Mouse (Mus musculus) intestine, embryonic 16.5 days (tissue): ENCODE measurements around the gene Rerg. TPM values are rescaled to one million over a fixed set of nuclear protein-coding genes. Genes with fewer than 3 reads are reported as not detected.
A peak's percentile ranks its signal among the peaks of the same experiment; 100 is the strongest.

ENCODE experiments used
- ATAC-seq: fragments of 200-750 bp; cut with Nextera tagmentation; 2 replicates; pipeline ENCODE4 v1.8.0; 2017; ENCODE audit warnings: moderate TSS enrichment, moderate library complexity
- H3K27ac ChIP-seq: fragments of 300-500 bp; sonication (generic); 2 replicates; pipeline ENCODE4 v1.5.1; 2014; ENCODE audit warnings: mild to moderate bottlenecking, low read length
- H3K27me3 ChIP-seq: fragments of 300-500 bp; sonication (generic); replicated peaks from 2 replicates; pipeline ENCODE4 v1.6.1; 2014; ENCODE audit warnings: low read length, control low read depth, mixed read lengths; ENCODE audit not compliant: control insufficient read depth, insufficient read depth
- H3K36me3 ChIP-seq: fragments of 300-500 bp; sonication (generic); 2 replicates; pipeline ENCODE4 v1.6.1; 2014; ENCODE audit warnings: low read length, control low read depth; ENCODE audit not compliant: control insufficient read depth, insufficient read depth
- H3K4me1 ChIP-seq: fragments of 300-500 bp; sonication (generic); 2 replicates; pipeline ENCODE4 v1.6.1; 2014; ENCODE audit warnings: low read length, control low read depth, mixed read lengths; ENCODE audit not compliant: control insufficient read depth, insufficient read depth
- H3K4me2 ChIP-seq: fragments of 300-500 bp; sonication (generic); 2 replicates; pipeline ENCODE4 v1.6.1; 2014; ENCODE audit warnings: low read depth, low read length, control low read depth
- H3K4me3 ChIP-seq: fragments of 300-500 bp; sonication (generic); 2 replicates; pipeline ENCODE4 v1.5.1; 2014; ENCODE audit warnings: mild to moderate bottlenecking, low read length
- H3K9ac ChIP-seq: fragments of 300-500 bp; sonication (generic); 2 replicates; pipeline ENCODE4 v1.6.1; 2014; ENCODE audit warnings: low read depth, low read length
- H3K9me3 ChIP-seq: fragments of 300-500 bp; sonication (generic); 2 replicates; pipeline ENCODE4 v1.6.1; 2016; ENCODE audit warnings: low read length, control low read depth; ENCODE audit not compliant: control insufficient read depth
- WGBS: fragments of 180-500 bp; shearing (Covaris S2); extraction: QIAGEN DNeasy Blood & Tissue Kit; methylation state at CpG from one replicate; pipeline ENCODE4 v1.1.7; 2014; 5-methylcytosine and 5-hydroxymethylcytosine counted together
- polyA plus RNA-seq: library from polyadenylated mRNA; unstranded; fragments of >200 nt; fragmentation: Nextera tagmentation; extraction: Ambion mirVana; gene quantifications from 2 replicates; pipeline ENCODE4 v1.2.1, GENCODE M21; 2015

Rerg gene
- polyA plus RNA-seq, 1 experiment from 2014 or later, result 18.2 TPM

DNA sequence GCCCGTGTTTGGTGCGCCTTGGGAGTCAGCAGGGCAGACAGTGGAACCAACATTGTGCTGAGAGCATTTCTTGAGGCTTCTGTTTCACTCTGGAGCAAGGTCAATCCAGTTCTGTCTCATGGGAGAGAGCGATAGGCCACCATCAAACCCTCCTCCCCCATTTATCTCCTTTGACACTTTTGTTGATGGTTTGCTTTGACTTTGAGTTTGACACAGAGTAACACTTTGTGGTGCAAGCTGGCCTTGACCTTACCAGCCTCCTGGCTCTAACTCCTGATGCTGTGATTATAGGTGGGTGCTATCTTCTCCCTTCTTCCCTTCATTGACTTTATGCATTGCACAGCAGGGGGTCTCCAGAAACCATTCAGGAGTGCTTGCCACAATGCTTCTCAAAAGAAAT is 30.9 kb upstream of the Rerg start:
- ATAC-seq, result no peak
- H3K9ac ChIP-seq, result no peak overlapping the region
- no peak overlapping the region for H3K4me3 ChIP-seq
- H3K4me1 ChIP-seq, result no peaks in the 10 kb centered on the region
- no peaks in the 10 kb centered on the region for H3K36me3 ChIP-seq
- H3K27ac ChIP-seq, result no peak overlapping the region
- 85% methylated on average over 3 of the region's 3 CpGs for WGBS
- H3K9me3 ChIP-seq, result no peaks in the 10 kb centered on the region
- no peaks in the 10 kb centered on the region for H3K27me3 ChIP-seq
- no peak overlapping the region for H3K4me2 ChIP-seq

DNA sequence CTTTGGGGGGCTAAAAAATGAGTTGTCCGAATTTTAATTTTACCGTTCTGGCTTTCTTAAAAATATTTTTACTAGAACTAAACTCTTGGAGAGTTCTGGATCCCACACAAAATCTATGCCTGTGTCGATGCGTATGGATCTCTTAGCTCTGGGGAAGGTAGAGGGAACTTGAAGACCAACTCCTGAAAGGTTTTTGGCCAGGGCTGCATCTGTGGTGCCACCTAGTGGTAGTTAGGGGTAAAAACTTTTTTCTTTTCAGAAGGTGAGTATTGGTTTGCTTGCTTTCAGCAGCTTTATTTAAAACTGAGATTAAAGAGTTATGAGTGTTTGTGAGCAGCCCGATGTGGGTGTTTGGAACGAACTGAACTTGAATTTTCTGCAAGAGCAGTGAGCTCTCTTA is 21.8 kb upstream of the Rerg start:
- Histone ChIP-seq H3K27me3 (no peaks in the 10 kb centered on the region), H3K9ac (no peak overlapping the region), H3K4me3 (no peak overlapping the region), H3K4me2 (no peak overlapping the region), H3K36me3 (no peaks in the 10 kb centered on the region), H3K9me3 (no peaks in the 10 kb centered on the region), H3K27ac (no peak overlapping the region), H3K4me1 (no peaks in the 10 kb centered on the region)
- ATAC-seq, result no peak
- WGBS, result 19% methylated on average over 6 of the region's 6 CpGs

DNA sequence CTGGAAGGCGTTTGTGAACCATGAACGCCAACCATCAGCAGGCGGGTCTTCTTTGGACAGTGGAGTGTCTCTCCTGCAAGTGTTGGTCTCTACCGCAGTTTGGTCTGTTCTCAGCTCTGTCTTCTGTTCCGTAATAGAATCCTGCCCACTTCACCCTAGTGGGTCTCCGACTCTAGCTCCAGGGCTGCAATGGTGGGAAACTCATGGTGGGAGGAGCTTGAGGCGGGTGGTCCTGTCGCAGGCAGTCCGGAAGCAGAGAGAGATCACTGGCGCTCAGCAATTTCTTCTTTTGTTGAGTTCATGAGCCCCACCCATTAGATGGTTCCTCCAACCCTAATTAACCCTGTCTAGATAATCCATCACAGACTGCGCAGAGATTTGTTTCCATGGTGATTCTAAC is 20.7 kb upstream of the Rerg start:
- no peak overlapping the region for H3K9ac ChIP-seq
- 88% methylated on average over 11 of the region's 11 CpGs for WGBS
- H3K4me2 ChIP-seq, result no peak overlapping the region
- no peak overlapping the region for H3K27ac ChIP-seq
- no peak for ATAC-seq
- H3K27me3 ChIP-seq, result no peaks in the 10 kb centered on the region
- H3K4me3 ChIP-seq, result no peak overlapping the region
- no peaks in the 10 kb centered on the region for H3K9me3 ChIP-seq
- no peaks in the 10 kb centered on the region for H3K4me1 ChIP-seq
- H3K36me3 ChIP-seq, result no peaks in the 10 kb centered on the region

GRCm38 (mm10) chr6:137190577-137190976 is 20.3 kb upstream of the Rerg start:
- no peak overlapping the region for H3K4me2 ChIP-seq
- no peak for ATAC-seq
- no peaks in the 10 kb centered on the region for H3K36me3 ChIP-seq
- H3K9me3 ChIP-seq, result no peaks in the 10 kb centered on the region
- no peak overlapping the region for H3K27ac ChIP-seq
- H3K9ac ChIP-seq, result no peak overlapping the region
- no peaks in the 10 kb centered on the region for H3K27me3 ChIP-seq
- H3K4me3 ChIP-seq, result no peak overlapping the region
- no peaks in the 10 kb centered on the region for H3K4me1 ChIP-seq
- 82% methylated on average over 6 of the region's 6 CpGs for WGBS

DNA sequence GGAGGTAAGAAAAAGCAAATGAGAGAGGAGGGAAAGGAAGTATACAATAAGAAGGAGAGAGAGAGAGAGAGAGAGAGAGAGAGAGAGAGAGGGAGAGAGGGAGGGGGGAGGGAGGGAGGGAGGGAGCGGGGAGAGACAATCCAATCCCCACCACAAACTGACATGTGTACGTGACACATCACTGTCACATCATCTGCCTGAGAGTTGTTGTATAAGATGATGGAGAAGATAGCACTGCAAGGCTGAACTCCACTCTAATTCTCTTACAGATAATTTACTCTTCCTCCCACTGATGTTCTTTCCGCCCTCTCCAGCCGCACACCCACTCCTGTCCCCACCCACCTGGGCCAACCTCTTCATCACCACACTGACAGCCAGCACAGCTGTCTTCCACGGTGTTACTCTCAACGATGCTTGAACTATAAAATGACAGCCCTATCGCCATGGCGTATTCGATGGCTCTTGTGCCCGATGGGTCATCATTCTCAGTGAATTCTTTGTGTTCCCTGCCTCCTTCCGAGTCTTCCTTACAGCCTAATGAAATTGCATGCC is 18.2 kb upstream of the Rerg start:
- H3K9ac ChIP-seq, result no peak overlapping the region
- 43% methylated on average over 10 of the region's 11 CpGs for WGBS
- H3K4me3 ChIP-seq, result no peak overlapping the region
- H3K36me3 ChIP-seq, result no peaks in the 10 kb centered on the region
- H3K27ac ChIP-seq, result no peak overlapping the region
- no peak for ATAC-seq
- H3K27me3 ChIP-seq, result no peaks in the 10 kb centered on the region
- H3K4me2 ChIP-seq, result no peak overlapping the region
- H3K4me1 ChIP-seq, result no peaks in the 10 kb centered on the region
- H3K9me3 ChIP-seq, result no peaks in the 10 kb centered on the region

GRCm38 (mm10) chr6:137187426-137187825 is 17.1 kb upstream of the Rerg start:
- no peaks in the 10 kb centered on the region for H3K9me3 ChIP-seq
- 71% methylated on average over 3 of the region's 3 CpGs for WGBS
- H3K4me3 ChIP-seq, result no peak overlapping the region
- H3K27ac ChIP-seq, result no peak overlapping the region
- H3K4me2 ChIP-seq, result no peak overlapping the region
- no peaks in the 10 kb centered on the region for H3K4me1 ChIP-seq
- no peaks in the 10 kb centered on the region for H3K27me3 ChIP-seq
- no peak for ATAC-seq
- no peak overlapping the region for H3K9ac ChIP-seq
- H3K36me3 ChIP-seq, result no peaks in the 10 kb centered on the region

- no peak overlapping the region for H3K4me2 ChIP-seq
- 72% methylated on average over 6 of the region's 6 CpGs for WGBS
- no peaks in the 10 kb centered on the region; the same call in 1 of the 2 replicates for H3K4me1 ChIP-seq
- H3K9ac ChIP-seq, result no peak overlapping the region
- no peak overlapping the region for H3K4me3 ChIP-seq
- no peaks in the 10 kb centered on the region for H3K27me3 ChIP-seq
- no peak for ATAC-seq
- no peaks in the 10 kb centered on the region for H3K9me3 ChIP-seq
- H3K27ac ChIP-seq, result no peak overlapping the region
- no peaks in the 10 kb centered on the region for H3K36me3 ChIP-seq
These were observed 10.3 kb upstream of the Rerg start for GRCm38 (mm10) chr6:137180636-137181035.

DNA sequence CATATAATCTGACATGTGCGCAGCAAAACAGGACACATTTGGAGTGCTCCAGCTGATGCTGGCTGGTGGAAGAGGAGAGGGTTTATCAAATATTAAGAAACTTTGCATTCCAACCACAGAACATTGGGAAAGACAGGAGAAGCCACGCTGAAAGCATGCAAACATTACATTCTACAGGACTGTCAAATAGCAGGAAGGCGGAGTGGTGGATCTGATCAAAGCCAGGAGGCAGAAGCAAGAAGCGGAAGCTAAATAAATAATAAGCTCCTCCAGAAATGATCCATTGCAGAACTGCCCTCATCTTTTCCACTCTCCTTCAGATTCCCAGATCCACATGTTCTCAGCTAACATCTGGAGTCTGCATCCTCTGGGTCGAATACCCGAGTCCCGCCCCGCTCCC is 9.8 kb upstream of the Rerg start:
- WGBS, result 33% methylated on average over 8 of the region's 8 CpGs
- Histone ChIP-seq H3K9ac (no peak overlapping the region), H3K27ac (no peak overlapping the region), H3K4me1 (no peaks in the 10 kb centered on the region; the same call in 1 of the 2 replicates), H3K9me3 (no peaks in the 10 kb centered on the region), H3K4me3 (no peak overlapping the region), H3K4me2 (no peak overlapping the region), H3K27me3 (no peaks in the 10 kb centered on the region), H3K36me3 (no peaks in the 10 kb centered on the region)
- peak; percentile 40; the same call in 1 of the 2 replicates for ATAC-seq

- Histone ChIP-seq H3K9ac (no peak overlapping the region), H3K4me1 (no peaks in the 10 kb centered on the region; the same call in 1 of the 2 replicates), H3K9me3 (no peaks in the 10 kb centered on the region), H3K36me3 (no peaks in the 10 kb centered on the region), H3K27me3 (no peaks in the 10 kb centered on the region), H3K4me2 (no peak overlapping the region), H3K27ac (no peak overlapping the region), H3K4me3 (no peak overlapping the region)
- ATAC-seq, result no peak
- 53% methylated on average over 3 of the region's 3 CpGs for WGBS
These were observed 8.7 kb upstream of the Rerg start for GRCm38 (mm10) chr6:137179026-137179425.

GRCm38 (mm10) chr6:137170646-137171045 is 349 bp upstream of the Rerg start:
- Histone ChIP-seq H3K4me1 (peaks cover 7% of the 10 kb centered on the region; the same call in 1 of the 2 replicates), H3K4me3 (no peak overlapping the region), H3K4me2 (no peak overlapping the region), H3K36me3 (no peaks in the 10 kb centered on the region), H3K9me3 (no peaks in the 10 kb centered on the region), H3K27ac (no peak overlapping the region), H3K27me3 (no peaks in the 10 kb centered on the region; the same call in 1 of the 2 replicates), H3K9ac (no peak overlapping the region)
- ATAC-seq, result no peak
- 49% methylated on average over 7 of the region's 7 CpGs for WGBS
